Mouse (Mus musculus): ENCODE results near the gene Prdx3. TPM values are rescaled to one million over a fixed set of nuclear protein-coding genes. Genes with fewer than 3 reads are reported as not detected.
"Not testable (repeated sequence)": the region's sequence is repeated elsewhere in the genome, so short reads cannot be mapped to it uniquely, and the experiment has no call there.

Prdx3 gene
- polyA plus RNA-seq, 1 experiment from 2014 or later, result 76.3 TPM

DNA sequence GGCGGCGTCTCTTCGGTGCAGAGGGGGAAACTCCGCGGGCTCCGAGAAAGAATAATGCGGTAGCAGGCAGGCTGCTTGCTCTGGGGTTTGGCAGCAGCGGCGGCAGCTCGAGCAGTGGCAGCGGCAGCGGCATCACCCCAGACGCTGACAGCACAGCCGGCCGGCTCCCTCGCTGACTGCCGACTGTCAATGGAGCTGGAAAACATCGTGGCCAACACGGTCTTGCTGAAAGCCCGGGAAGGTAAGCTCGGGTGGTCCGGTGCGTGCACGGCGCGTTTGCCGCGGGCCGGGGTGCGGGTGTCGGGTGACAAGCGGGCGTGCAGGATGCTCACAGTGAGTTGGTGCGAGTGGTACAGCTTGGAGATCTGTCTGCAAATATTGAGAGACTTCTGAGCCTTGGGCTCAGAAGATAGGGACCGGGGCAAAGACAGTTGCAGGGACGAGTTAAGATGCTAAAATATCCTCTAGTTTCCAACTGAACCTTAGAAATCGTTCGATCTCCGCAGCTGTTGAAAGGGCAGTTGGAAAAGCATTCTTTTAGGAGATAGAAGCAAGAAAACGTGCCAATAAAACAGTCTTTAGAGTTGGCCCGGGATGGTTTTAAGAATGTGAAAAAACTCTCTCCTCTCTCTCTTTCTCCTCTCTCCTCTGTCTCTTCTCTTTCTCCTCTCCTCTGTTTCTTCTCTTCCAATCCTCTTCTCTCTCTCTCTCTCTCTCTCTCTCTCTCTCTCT, 16.2 kb upstream of the Prdx3 start:
- Histone ChIP-seq H3K9me3 (replicated peaks) (no peaks in the 10 kb centered on the region), H3K27me3 (ENCODE audit: low read depth, poor library complexity, severe bottlenecking) (no peaks in the 10 kb centered on the region), H3K27ac (peak overlapping the region; percentile 99), H3K4me1 (peaks cover 20% of the 10 kb centered on the region), H3K36me3 (no peaks in the 10 kb centered on the region), H3K4me3 (peak overlapping the region; percentile 84)
- WGBS, result under 1% methylated on average over 41 of the region's 41 CpGs
- peak; percentile 78 for DNase-seq (ENCODE audit: low spot score)

DNA sequence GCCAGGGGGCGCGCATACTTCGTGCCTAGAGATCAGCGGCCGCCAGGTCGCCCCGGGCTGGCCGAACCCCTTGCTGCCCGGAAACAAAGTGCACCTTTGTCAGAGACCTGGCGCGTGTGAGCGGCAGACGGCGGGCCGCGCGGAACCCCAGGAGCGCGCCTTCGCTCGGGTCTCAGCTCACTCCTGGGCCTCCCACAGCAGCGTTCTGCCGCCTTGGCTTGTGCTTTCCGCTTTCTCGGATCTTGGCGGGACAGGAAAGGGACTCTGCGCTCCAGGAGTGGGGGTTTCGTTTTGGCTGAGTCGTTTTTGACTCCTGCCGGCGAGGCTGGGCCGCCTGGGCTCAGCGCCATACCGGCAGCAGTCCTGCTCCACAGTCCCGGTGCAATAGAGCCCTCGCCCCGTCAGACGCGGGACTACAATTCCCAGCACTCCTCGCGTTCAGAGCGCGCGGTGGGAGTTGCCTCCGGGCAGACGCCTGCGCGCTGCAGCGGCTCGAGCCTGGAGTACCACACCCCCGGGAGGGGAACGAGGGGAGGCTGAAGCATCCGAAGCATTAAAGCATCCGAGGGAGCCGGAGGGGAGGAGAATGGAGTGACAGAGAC, 15.5 kb upstream of the Prdx3 start, which contains the start of gene Grk5:
Gene Grk5 (plus strand): TSS at position 36 of the 602 bp plus-strand sequence.
- H3K4me1 ChIP-seq, result peaks cover 20% of the 10 kb centered on the region
- H3K36me3 ChIP-seq, result no peaks in the 10 kb centered on the region
- peak; percentile 95 for DNase-seq (ENCODE audit: low spot score)
- H3K4me3 ChIP-seq, result peak within 1 kb of the TSS; percentile 84
- H3K27ac ChIP-seq, result peak within 1 kb of the TSS; percentile 99
- H3K27me3 ChIP-seq (ENCODE audit: low read depth, poor library complexity, severe bottlenecking), result no peaks in the 10 kb centered on the region
- under 1% methylated on average over 55 of the region's 55 CpGs for WGBS
- H3K9me3 ChIP-seq (replicated peaks), result no peaks in the 10 kb centered on the region

DNA sequence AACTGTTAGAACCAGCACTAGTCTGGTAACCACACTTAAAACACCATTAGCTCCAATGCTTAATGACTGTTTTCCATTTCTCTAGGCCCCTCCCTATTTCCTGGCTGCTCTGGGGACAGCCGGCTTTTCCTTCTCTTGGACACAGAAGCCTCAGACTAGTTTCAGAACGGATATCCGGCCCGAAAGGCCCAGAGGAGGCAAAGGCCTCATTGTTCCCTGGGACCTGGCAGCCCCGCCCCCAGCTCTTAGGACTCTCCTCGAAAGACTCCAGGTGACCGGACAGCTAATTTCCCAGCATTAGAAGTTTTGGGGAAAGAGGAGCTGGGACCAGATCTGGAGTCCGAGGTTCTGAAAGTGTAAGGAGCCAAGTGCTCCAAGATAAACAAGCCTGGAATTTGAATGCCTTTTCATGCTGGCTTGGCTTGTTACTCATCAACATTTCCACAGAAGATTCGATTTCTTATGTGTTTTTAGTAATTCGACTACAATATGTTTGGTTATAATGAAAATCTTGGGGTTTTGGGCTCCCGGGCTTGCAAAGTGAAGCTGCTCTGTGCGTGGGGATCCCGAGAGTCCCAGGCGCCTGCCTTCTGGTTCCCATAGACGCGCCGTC, 14.9 kb upstream of the Prdx3 start:
- H3K4me1 ChIP-seq, result peaks cover 20% of the 10 kb centered on the region
- no peaks in the 10 kb centered on the region for H3K27me3 ChIP-seq (ENCODE audit: low read depth, poor library complexity, severe bottlenecking)
- H3K27ac ChIP-seq, result peak overlapping the region; percentile 99
- 6% methylated on average over 17 of the region's 17 CpGs for WGBS
- DNase-seq (ENCODE audit: low spot score), result peak; percentile 67
- no peaks in the 10 kb centered on the region for H3K36me3 ChIP-seq
- H3K4me3 ChIP-seq, result peak overlapping the region; percentile 84
- H3K9me3 ChIP-seq (replicated peaks), result no peaks in the 10 kb centered on the region

DNA sequence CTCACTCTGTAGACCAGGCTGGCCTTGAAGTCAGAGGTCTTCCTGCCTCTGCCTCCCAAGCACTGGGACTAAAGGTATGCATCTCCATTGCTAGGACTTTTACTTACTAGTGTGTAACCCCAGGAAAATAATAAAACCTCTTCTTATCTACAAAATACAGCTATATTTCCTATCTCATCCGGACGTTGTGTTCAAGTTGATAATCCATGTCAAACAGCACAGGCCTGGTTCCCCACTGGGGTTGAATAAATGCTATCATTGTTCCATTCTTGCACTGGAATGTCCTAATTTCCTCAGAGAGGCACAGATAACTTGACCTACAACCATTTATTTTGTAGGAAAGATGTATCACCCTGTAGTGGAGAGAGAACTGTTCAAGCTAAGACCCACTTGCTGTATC, 13.3 kb upstream of the Prdx3 start:
- 92% methylated on average over 2 of the region's 2 CpGs for WGBS
- no peak overlapping the region for H3K4me3 ChIP-seq
- peaks cover 20% of the 10 kb centered on the region for H3K4me1 ChIP-seq
- no peak for DNase-seq (ENCODE audit: low spot score)
- H3K27me3 ChIP-seq (ENCODE audit: low read depth, poor library complexity, severe bottlenecking), result no peaks in the 10 kb centered on the region
- H3K36me3 ChIP-seq, result no peaks in the 10 kb centered on the region
- H3K9me3 ChIP-seq (replicated peaks), result no peaks in the 10 kb centered on the region
- H3K27ac ChIP-seq, result no peak overlapping the region

DNA sequence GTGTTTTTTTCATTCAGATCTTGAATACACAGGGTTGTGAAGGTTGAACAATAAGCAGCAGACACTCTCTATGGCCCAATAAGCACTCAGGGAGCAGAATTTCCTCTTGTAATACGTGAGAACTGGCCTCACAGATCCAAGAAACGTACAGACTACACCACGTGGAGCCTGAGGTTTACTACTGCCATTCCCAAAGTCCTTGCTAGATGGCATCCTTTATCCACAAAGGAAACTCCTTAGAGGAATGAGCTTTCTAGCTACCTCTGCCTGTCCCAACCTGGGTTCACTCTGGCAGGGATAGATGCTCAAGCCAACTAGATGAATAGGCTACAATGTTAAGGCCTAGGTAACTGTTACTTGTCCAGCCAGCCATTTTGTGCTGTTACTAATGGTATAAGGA, 8.8 kb upstream of the Prdx3 start:
- Histone ChIP-seq H3K36me3 (no peaks in the 10 kb centered on the region), H3K4me3 (no peak overlapping the region), H3K27me3 (ENCODE audit: low read depth, poor library complexity, severe bottlenecking) (no peaks in the 10 kb centered on the region), H3K4me1 (no peaks in the 10 kb centered on the region), H3K9me3 (replicated peaks) (no peaks in the 10 kb centered on the region), H3K27ac (no peak overlapping the region)
- DNase-seq (ENCODE audit: low spot score), result no peak
- WGBS, result 8% methylated on average over 3 of the region's 3 CpGs

DNA sequence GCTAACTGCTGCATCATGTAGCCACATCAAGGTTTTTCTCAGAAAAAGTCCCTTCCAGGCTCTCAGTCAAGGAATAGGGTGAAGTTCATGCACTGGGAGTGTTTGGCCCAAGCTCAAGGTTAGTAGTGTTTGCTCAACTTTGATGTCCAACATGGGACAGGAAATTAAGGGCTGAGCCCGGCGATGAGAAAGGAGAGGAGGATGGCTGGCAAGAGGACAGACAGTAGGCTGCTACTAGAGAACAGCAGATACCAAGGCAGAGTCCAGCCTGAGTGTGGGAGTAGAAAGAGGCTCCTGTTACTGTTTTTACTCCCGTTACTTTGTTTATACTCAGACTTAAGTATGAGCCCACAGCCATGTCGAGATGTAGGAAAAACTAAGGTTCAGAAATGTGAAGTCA, 855 bp downstream of the Prdx3 start:
- WGBS, result 31% methylated on average over 4 of the region's 4 CpGs
- Histone ChIP-seq H3K36me3 (peaks cover 28% of the 10 kb centered on the region), H3K27ac (peak overlapping the region; percentile 80; the same call in 1 of the 2 replicates), H3K4me1 (peaks cover 12% of the 10 kb centered on the region), H3K4me3 (peak overlapping the region; percentile 68), H3K27me3 (ENCODE audit: low read depth, poor library complexity, severe bottlenecking) (no peaks in the 10 kb centered on the region), H3K9me3 (replicated peaks) (no peaks in the 10 kb centered on the region)
- peak; percentile 31 for DNase-seq (ENCODE audit: low spot score)

DNA sequence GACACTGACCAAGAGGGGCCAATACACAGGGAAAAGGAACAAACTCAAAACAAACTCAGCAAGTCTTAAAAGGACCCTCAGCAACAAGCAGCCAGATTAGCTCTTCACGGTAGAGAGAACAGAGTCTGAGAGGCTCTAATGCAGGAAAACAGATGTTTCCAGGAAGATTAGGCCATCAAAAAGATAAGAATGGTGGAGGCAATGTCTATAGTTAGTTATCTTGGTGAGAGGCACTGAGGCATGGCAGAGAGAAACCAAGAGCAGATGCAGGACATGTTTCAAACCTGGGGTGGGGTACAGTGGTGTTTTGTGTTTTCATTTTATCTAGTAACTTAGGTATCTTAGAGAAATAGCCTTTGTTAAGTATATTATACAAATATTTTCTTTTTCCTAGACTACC, 2.1 kb downstream of the Prdx3 start:
- WGBS, result 67% methylated on average over 1 of the region's 1 CpGs
- H3K4me1 ChIP-seq, result peaks cover 12% of the 10 kb centered on the region
- no peak overlapping the region for H3K4me3 ChIP-seq
- no peaks in the 10 kb centered on the region for H3K27me3 ChIP-seq (ENCODE audit: low read depth, poor library complexity, severe bottlenecking)
- H3K27ac ChIP-seq, result no peak overlapping the region
- H3K36me3 ChIP-seq, result peaks cover 38% of the 10 kb centered on the region
- no peak for DNase-seq (ENCODE audit: low spot score)
- H3K9me3 ChIP-seq (replicated peaks), result no peaks in the 10 kb centered on the region

DNA sequence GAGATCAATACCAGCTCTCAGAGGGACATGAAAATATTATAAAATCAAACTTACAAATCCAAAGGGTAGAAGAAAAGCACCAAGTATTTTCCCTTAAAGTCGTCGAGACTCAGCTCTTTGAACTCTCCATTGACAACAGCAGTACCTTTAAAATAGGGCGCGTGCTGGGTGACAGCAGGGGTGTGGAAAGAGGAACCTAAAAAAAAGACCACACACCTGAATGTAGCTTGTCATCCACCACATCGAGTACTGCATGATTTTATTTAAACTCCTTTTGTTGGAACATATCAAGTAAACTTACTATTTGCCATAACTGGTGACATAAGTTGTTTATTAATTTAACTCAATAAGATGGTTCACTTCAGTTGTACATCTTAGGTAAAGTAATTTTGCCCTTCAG, 3.0 kb downstream of the Prdx3 start:
- H3K4me1 ChIP-seq, result peaks cover 12% of the 10 kb centered on the region
- 93% methylated on average over 5 of the region's 5 CpGs for WGBS
- DNase-seq (ENCODE audit: low spot score), result no peak

DNA sequence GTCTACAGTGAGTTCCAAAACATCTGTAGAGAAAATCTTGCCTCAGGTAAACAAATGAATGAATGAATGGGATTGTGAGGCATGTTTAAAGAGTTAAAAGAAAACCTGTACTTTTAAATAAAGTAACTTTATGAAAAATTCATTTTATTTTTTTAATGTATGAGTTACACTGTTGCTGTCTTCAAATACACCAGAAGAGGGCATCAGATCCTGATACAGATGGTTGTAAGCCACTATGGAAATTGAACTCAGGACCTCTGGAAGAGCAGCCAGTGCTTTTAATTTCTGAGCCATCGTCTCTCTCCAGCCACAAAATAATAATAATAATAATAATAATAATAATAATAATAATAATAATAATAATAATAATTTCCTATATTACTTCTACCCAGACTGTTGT, 3.9 kb downstream of the Prdx3 start:
- H3K27ac ChIP-seq, result no peak overlapping the region
- no peak for DNase-seq (ENCODE audit: low spot score)
- H3K4me1 ChIP-seq, result peaks cover 12% of the 10 kb centered on the region
- no peaks in the 10 kb centered on the region for H3K27me3 ChIP-seq (ENCODE audit: low read depth, poor library complexity, severe bottlenecking)
- H3K4me3 ChIP-seq, result no peak overlapping the region
- peaks cover 45% of the 10 kb centered on the region for H3K36me3 ChIP-seq
- H3K9me3 ChIP-seq (replicated peaks), result no peaks in the 10 kb centered on the region
- WGBS, result 87% methylated on average over 1 of the region's 1 CpGs

More for the DNA sequence above, 3.0 kb downstream of the Prdx3 start:
- H3K27ac ChIP-seq, result no peak overlapping the region
- peaks cover 44% of the 10 kb centered on the region for H3K36me3 ChIP-seq
- H3K4me3 ChIP-seq, result no peak overlapping the region
- no peaks in the 10 kb centered on the region for H3K27me3 ChIP-seq (ENCODE audit: low read depth, poor library complexity, severe bottlenecking)
- no peaks in the 10 kb centered on the region for H3K9me3 ChIP-seq (replicated peaks)

DNA sequence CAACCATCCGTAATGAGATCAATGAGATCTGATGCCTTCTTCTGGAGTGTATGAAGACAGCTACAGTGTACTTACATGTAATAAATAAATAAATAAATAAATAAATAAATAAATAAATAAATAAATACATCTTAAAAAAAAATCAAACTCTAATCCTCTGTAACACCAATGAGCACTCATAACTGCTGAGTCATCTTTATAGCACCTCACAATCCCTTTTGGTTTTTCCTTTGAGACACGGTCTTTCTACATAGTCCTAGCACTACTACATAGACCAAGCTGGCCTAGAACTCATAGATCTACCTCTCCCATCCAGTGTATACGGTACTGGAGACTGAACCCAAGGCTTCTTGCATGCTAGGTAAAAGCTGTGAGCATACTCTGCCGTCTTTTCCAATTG, 8.2 kb downstream of the Prdx3 start:
- not testable (repeated sequence) for H3K4me3 ChIP-seq; H3K27me3 ChIP-seq (ENCODE audit: low read depth, poor library complexity, severe bottlenecking); H3K4me1 ChIP-seq; H3K27ac ChIP-seq; H3K9me3 ChIP-seq (replicated peaks); DNase-seq (ENCODE audit: low spot score)
- H3K36me3 ChIP-seq, result peaks cover 59% of the 10 kb centered on the region
- WGBS, result 97% methylated on average over 4 of the region's 4 CpGs

DNA sequence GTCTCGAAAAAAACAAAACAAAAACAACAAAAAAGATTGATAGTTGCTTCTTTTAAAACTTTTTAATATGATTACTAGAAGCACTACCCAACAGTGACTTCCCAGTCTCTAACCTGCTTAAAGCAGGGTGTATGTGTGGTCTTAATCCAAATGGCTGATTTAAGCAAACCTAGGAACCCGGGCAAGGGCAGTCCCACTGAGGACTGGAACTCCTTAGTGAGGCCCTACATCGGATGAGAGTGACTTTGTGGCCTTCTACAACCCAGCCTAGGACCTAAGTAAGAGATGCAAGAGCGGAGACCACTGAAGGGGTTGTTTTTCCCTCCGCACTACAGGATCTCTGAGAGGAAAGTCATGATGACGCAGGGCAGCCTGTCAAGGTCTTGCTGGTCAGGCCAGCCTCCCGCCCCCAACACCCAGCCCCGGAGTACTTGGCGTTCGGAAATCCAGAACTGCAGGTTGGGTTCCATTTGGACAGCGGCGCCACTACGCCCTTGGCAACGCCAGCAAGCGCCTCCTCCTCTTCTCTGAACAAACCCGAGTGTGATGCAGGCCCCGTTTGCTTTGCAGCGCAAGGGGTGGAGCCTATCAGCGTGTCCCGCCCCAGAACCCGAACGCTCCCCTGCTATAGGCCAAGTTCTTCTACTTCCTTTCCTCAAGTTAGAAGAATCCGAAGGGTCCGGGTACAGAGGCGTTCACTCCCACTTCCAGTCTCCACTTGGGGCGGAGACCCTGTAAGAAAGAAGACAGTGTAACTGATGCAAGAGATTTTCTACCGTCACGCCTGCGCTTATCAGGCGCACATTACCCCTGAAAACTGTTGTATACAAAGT, 13.3 kb downstream of the Prdx3 start, which contains the start of gene Sfxn4:
Gene Sfxn4 (minus strand): TSS at position 612 of the 833 bp plus-strand sequence.
- Histone ChIP-seq H3K36me3 (peaks cover 30% of the 10 kb centered on the region), H3K27me3 (ENCODE audit: low read depth, poor library complexity, severe bottlenecking) (no peaks in the 10 kb centered on the region), H3K27ac (peak within 1 kb of the TSS; percentile 85), H3K4me1 (peaks cover 7% of the 10 kb centered on the region; the same call in 1 of the 2 replicates), H3K9me3 (replicated peaks) (no peaks in the 10 kb centered on the region), H3K4me3 (peak within 1 kb of the TSS; percentile 69)
- 5% methylated on average over 30 of the region's 30 CpGs for WGBS
- DNase-seq (ENCODE audit: low spot score), result peak; percentile 87

DNA sequence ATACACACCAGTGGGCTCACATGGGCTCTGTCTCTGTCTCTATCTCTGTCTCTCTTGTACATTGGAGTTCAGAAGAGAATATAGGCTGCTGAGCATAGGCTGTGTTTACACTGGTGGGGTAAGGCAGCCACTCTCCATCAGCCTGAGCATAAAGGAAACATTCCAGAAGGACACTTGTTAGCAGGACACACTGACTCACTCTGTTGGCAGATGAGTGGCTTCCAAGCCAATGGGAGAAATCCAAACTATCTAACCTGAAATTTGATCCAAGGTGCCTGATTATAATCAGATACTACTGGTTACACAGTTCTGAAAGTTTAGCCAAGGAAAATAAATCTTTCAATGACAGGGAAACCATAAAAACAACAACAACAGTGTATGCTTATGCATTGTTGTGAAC, 28.6 kb downstream of the Prdx3 start:
- no peaks in the 10 kb centered on the region for H3K27me3 ChIP-seq (ENCODE audit: low read depth, poor library complexity, severe bottlenecking)
- H3K4me3 ChIP-seq, result no peak overlapping the region
- H3K4me1 ChIP-seq, result no peaks in the 10 kb centered on the region
- no peak for DNase-seq (ENCODE audit: low spot score)
- H3K9me3 ChIP-seq (replicated peaks), result no peaks in the 10 kb centered on the region
- H3K27ac ChIP-seq, result no peak overlapping the region
- peaks cover 22% of the 10 kb centered on the region for H3K36me3 ChIP-seq
